Mouse (Mus musculus): ENCODE results near the gene Rnf152. TPM values are rescaled to one million over a fixed set of nuclear protein-coding genes. Genes with fewer than 3 reads are reported as not detected.

Rnf152 gene
- total and polyA plus RNA-seq, 3 experiments: 0.78 to 1.1 (median 1.0) TPM

GRCm38 (mm10) chr1:105280160-105280559 is 76.3 kb downstream of the Rnf152 start:
- intact Hi-C loops (cut with DNase I): no loop called here
- DNase-seq: no peak
- 82% methylated on average over 2 of the region's 2 CpGs for WGBS

GRCm38 (mm10) chr1:105274500-105275194 is 81.9 kb downstream of the Rnf152 start:
- Histone ChIP-seq H3K4me1 (ENCODE audit: control insufficient read depth, insufficient read depth, low read length) (no peaks in the 10 kb centered on the region), H3K27me3 (ENCODE audit: control insufficient read depth, insufficient read depth, low read length) (no peaks in the 10 kb centered on the region), H3K36me3 (ENCODE audit: control insufficient read depth, insufficient read depth, low read length) (no peaks in the 10 kb centered on the region), H3K4me3 (no peak overlapping the region), H3K79me2 (replicated peaks; ENCODE audit: control insufficient read depth, insufficient read depth, low read length) (no peaks in the 10 kb centered on the region), H3K9ac (ENCODE audit: low read depth, low read length) (no peak overlapping the region), H3K27ac (no peak overlapping the region)
- intact Hi-C loops (cut with DNase I): no loop called here
- 87% methylated on average over 3 of the region's 3 CpGs for WGBS
- no peak for DNase-seq
- no peak for TF ChIP-seq POLR2A (IDR thresholded peaks at IDR 0.05; ENCODE audit: insufficient read depth, low read depth, low read length)
- no peak for TF ChIP-seq EP300 (IDR thresholded peaks at IDR 0.05; ENCODE audit: insufficient read depth, low read depth, low read length)
- TF ChIP-seq CTCF (IDR thresholded peaks at IDR 0.05): no peak

More at GRCm38 (mm10) chr1:105280160-105280559, 76.3 kb downstream of the Rnf152 start:
- Histone ChIP-seq H3K27me3 (ENCODE audit: control insufficient read depth, insufficient read depth, low read length) (no peaks in the 10 kb centered on the region), H3K9ac (ENCODE audit: low read depth, low read length) (no peak overlapping the region), H3K4me3 (no peak overlapping the region), H3K4me1 (ENCODE audit: control insufficient read depth, insufficient read depth, low read length) (no peaks in the 10 kb centered on the region), H3K27ac (no peak overlapping the region), H3K36me3 (ENCODE audit: control insufficient read depth, insufficient read depth, low read length) (no peaks in the 10 kb centered on the region), H3K79me2 (replicated peaks; ENCODE audit: control insufficient read depth, insufficient read depth, low read length) (no peaks in the 10 kb centered on the region)
- no peak for TF ChIP-seq POLR2A (IDR thresholded peaks at IDR 0.05; ENCODE audit: insufficient read depth, low read depth, low read length)
- no peak for TF ChIP-seq EP300 (IDR thresholded peaks at IDR 0.05; ENCODE audit: insufficient read depth, low read depth, low read length)
- TF ChIP-seq CTCF (IDR thresholded peaks at IDR 0.05): no peak

- no peak overlapping the region for H3K9ac ChIP-seq (ENCODE audit: low read depth, low read length)
- WGBS: 88% methylated on average over 10 of the region's 10 CpGs
- H3K4me3 ChIP-seq: no peak overlapping the region
- H3K36me3 ChIP-seq (ENCODE audit: control insufficient read depth, insufficient read depth, low read length): no peaks in the 10 kb centered on the region
- DNase-seq: no peak
- intact Hi-C loops (cut with DNase I): no loop called here
- no peak overlapping the region for H3K27ac ChIP-seq
- H3K27me3 ChIP-seq (ENCODE audit: control insufficient read depth, insufficient read depth, low read length): no peaks in the 10 kb centered on the region
- no peak for TF ChIP-seq POLR2A (IDR thresholded peaks at IDR 0.05; ENCODE audit: insufficient read depth, low read depth, low read length)
- no peak for TF ChIP-seq CTCF (IDR thresholded peaks at IDR 0.05)
- H3K4me1 ChIP-seq (ENCODE audit: control insufficient read depth, insufficient read depth, low read length): no peaks in the 10 kb centered on the region
- no peaks in the 10 kb centered on the region for H3K79me2 ChIP-seq (replicated peaks; ENCODE audit: control insufficient read depth, insufficient read depth, low read length)
Observed at GRCm38 (mm10) chr1:105271104-105271503, 85.4 kb downstream of the Rnf152 start.

DNA sequence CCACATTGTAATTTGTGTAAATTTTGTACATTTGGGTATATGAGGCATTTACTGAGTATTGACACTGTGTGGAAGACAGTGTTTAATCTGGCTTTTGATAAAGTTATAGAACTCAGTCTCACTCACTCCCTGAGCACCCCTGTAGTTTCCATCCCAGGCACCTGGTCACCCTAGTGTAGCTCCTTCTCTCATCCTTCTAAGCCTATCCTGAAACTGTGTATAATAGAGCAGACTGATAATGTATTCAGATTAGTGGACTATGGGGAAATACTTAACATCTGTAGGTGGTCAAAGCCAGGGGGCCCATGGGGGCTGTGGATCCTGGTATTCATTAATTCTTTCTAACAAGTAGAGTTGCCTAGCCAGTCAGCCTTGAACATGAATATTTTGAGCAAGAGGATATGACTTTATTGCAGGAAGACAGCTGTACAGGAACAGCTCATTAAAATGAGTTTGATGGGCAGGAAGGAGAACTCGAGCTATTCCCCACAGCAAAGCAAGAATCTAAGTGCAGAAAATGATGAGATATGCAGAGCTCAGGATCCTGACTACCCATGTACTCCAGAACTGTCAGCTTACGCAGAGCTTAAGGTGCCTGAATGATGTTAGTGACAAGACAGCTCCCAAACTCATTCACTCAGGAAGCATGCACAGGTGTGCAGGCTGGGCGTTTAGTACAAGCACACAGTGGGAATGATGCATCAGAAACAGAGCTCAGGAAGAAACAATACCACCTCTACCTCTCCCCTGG is 93.1 kb downstream of the Rnf152 start:
- H3K36me3 ChIP-seq (ENCODE audit: control insufficient read depth, insufficient read depth, low read length): no peaks in the 10 kb centered on the region
- no peaks in the 10 kb centered on the region for H3K79me2 ChIP-seq (replicated peaks; ENCODE audit: control insufficient read depth, insufficient read depth, low read length)
- intact Hi-C loops (cut with DNase I): no loop called here
- no peak overlapping the region for H3K27ac ChIP-seq
- no peak for DNase-seq
- no peaks in the 10 kb centered on the region for H3K27me3 ChIP-seq (ENCODE audit: control insufficient read depth, insufficient read depth, low read length)
- no peaks in the 10 kb centered on the region; the same call in 1 of the 2 replicates for H3K4me1 ChIP-seq (ENCODE audit: control insufficient read depth, insufficient read depth, low read length)
- TF ChIP-seq POLR2A (IDR thresholded peaks at IDR 0.05; ENCODE audit: insufficient read depth, low read depth, low read length) (no peak), EP300 (IDR thresholded peaks at IDR 0.05; ENCODE audit: insufficient read depth, low read depth, low read length) (no peak), CTCF (IDR thresholded peaks at IDR 0.05) (no peak)
- no peak overlapping the region for H3K9ac ChIP-seq (ENCODE audit: low read depth, low read length)
- no peak overlapping the region for H3K4me3 ChIP-seq
- WGBS: 50% methylated on average over 3 of the region's 3 CpGs

DNA sequence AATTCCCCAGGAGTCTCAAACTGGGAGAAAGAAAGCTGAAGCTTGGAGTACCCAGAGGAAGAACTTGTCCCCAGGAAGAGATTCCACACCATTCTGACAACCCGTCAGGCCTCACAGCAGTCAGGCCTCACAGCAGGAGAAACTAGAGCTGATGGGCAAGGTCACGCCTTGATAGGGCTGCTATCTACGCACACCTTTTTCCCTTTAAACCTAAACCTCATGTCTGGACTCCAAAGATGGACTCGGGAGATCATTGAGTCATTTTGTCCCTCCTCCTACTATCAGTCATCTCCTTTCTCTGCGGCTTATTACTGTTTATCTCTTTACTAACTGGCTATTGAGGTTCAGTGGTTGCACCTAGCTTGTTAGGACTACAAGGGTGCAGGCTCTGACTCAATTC is 96.3 kb downstream of the Rnf152 start:
- H3K4me1 ChIP-seq (ENCODE audit: control insufficient read depth, insufficient read depth, low read length): no peaks in the 10 kb centered on the region; the same call in 1 of the 2 replicates
- H3K27me3 ChIP-seq (ENCODE audit: control insufficient read depth, insufficient read depth, low read length): no peaks in the 10 kb centered on the region
- WGBS: 82% methylated on average over 5 of the region's 5 CpGs
- no peaks in the 10 kb centered on the region for H3K79me2 ChIP-seq (replicated peaks; ENCODE audit: control insufficient read depth, insufficient read depth, low read length)
- TF ChIP-seq CTCF (IDR thresholded peaks at IDR 0.05) (no peak), EP300 (IDR thresholded peaks at IDR 0.05; ENCODE audit: insufficient read depth, low read depth, low read length) (no peak), POLR2A (IDR thresholded peaks at IDR 0.05; ENCODE audit: insufficient read depth, low read depth, low read length) (no peak)
- no peaks in the 10 kb centered on the region for H3K36me3 ChIP-seq (ENCODE audit: control insufficient read depth, insufficient read depth, low read length)
- intact Hi-C loops (cut with DNase I): no loop called here
- H3K27ac ChIP-seq: no peak overlapping the region
- no peak for DNase-seq
- H3K4me3 ChIP-seq: no peak overlapping the region
- H3K9ac ChIP-seq (ENCODE audit: low read depth, low read length): no peak overlapping the region

GRCm38 (mm10) chr1:105257199-105257598 is 99.3 kb downstream of the Rnf152 start:
- Histone ChIP-seq H3K36me3 (ENCODE audit: control insufficient read depth, insufficient read depth, low read length) (no peaks in the 10 kb centered on the region), H3K27me3 (ENCODE audit: control insufficient read depth, insufficient read depth, low read length) (no peaks in the 10 kb centered on the region), H3K4me3 (no peak overlapping the region), H3K27ac (no peak overlapping the region), H3K79me2 (replicated peaks; ENCODE audit: control insufficient read depth, insufficient read depth, low read length) (no peaks in the 10 kb centered on the region), H3K9ac (ENCODE audit: low read depth, low read length) (no peak overlapping the region), H3K4me1 (ENCODE audit: control insufficient read depth, insufficient read depth, low read length) (no peaks in the 10 kb centered on the region)
- intact Hi-C loops (cut with DNase I): loop anchor here (10.0 kb wide), 1 partner anchor 162 kb away; no protein-coding TSS in a partner anchor
- DNase-seq: no peak
- WGBS: 88% methylated on average over 3 of the region's 3 CpGs
- no peak for TF ChIP-seq POLR2A (IDR thresholded peaks at IDR 0.05; ENCODE audit: insufficient read depth, low read depth, low read length)
- no peak for TF ChIP-seq EP300 (IDR thresholded peaks at IDR 0.05; ENCODE audit: insufficient read depth, low read depth, low read length)
- TF ChIP-seq CTCF (IDR thresholded peaks at IDR 0.05): no peak
